Mouse (Mus musculus) gastrocnemius, adult 2 months (tissue): ENCODE results near the gene Ntf5. TPM values are rescaled to one million over a fixed set of nuclear protein-coding genes. Genes with fewer than 3 reads are reported as not detected.

Source experiments
- DNase-seq: peaks from one replicate; pipeline ENCODE4 v3.0.0; 2022
- H3K27ac ChIP-seq: fragments of 200-600 bp; 2 replicates; pipeline ENCODE4 v1.8.1; 2022; ENCODE audit warnings: mild to moderate bottlenecking
- H3K4me3 ChIP-seq: fragments of 200-600 bp; 2 replicates; pipeline ENCODE4 v1.8.1; 2022; ENCODE audit warnings: mild to moderate bottlenecking, moderate library complexity
- CTCF ChIP-seq: fragments of 200-600 bp; IDR thresholded peaks from 2 replicates; pipeline ENCODE4 v1.8.1; 2022; ENCODE audit warnings: antibody characterized with exemption, mild to moderate bottlenecking, moderate library complexity
- intact Hi-C: fragments of 180-260 bp; cut with DNase I; formaldehyde crosslinking; loops from one replicate; pipeline ENCODE4 v1.15.1; 2025
- total RNA-seq, 2 experiments: library from RNA; stranded (reverse); gene quantifications; 2 replicates each; pipeline ENCODE4 v1.2.3; 2021

Ntf5 gene
- total RNA-seq, 2 experiments from 2014 or later = 3.6 to 4.9 TPM

DNA sequence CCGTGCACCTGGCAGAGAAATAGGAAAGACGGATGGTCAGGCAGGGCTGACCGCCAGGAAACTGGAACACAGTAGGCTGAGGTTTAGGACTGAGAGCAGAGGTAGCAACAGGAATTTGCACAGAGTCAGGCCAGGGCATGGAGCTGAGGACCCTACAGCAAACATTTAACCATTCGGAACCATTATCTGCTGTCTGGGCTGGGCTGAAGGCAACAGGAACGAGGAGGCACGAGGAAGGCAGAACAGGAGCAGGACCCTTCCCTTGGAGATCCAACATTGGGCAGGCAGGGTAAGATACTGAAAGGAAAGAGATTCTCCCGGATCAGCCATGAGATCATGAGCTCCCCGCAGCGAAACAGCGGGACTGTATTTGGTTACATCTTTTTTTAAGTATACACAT is 5.7 kb upstream of the Ntf5 start:
- Histone ChIP-seq H3K4me3 (peak overlapping the region; percentile 81), H3K27ac (peak overlapping the region; percentile 98)
- no peak for TF ChIP-seq CTCF
- intact Hi-C loops = no loop called here
- no peak for DNase-seq

- intact Hi-C loops = no loop called here
- DNase-seq = no peak
- TF ChIP-seq CTCF = no peak
- Histone ChIP-seq H3K4me3 (peak overlapping the region; percentile 81), H3K27ac (peak overlapping the region; percentile 98)
Measured at GRCm38 (mm10) chr7:45408351-45408750, 5.1 kb upstream of the Ntf5 start.

DNA sequence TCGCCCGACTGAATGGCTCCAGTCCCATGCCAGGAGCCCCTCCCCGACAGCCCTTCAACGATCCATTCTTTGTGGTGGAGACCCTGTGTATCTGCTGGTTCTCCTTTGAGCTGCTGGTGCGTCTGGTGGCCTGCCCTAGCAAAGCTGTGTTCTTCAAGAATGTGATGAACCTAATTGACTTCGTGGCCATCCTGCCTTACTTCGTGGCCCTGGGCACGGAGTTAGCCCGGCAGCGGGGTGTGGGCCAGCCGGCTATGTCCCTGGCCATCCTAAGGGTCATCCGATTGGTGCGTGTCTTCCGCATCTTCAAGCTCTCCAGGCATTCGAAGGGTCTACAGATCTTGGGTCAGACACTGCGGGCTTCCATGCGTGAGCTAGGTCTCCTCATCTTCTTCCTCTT is 4.5 kb upstream of the Ntf5 start:
- no peak for DNase-seq
- H3K27ac ChIP-seq = peak overlapping the region; percentile 98
- H3K4me3 ChIP-seq = peak overlapping the region; percentile 81
- intact Hi-C loops = no loop called here
- no peak for TF ChIP-seq CTCF

DNA sequence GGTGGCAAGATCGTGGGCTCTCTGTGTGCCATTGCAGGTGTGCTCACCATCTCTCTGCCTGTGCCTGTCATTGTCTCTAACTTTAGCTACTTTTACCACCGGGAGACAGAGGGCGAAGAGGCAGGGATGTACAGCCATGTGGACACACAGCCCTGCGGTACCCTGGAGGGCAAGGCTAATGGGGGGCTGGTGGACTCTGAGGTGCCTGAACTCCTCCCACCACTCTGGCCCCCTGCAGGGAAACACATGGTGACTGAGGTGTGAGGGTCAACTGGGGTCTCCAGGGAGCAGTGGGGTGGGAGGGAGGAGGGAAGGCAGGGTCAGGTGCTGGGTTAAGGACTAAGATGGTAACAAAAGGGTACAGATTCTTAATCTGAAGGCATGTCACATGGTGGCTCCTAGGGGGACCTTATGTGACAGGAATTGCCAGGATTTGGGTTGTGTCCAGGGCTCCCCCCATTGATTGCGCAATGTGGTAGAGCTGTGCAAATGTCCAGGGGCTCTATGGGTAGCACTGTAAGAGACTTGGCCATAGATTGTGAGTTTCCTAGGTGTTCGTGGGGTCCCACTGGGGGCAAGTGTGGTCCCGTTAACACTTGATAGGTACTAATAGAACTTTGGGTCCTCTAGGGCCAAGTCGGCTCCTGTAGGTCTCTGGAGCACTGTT is 3.9 kb upstream of the Ntf5 start:
- peak overlapping the region; percentile 81 for H3K4me3 ChIP-seq
- TF ChIP-seq CTCF = no peak
- peak overlapping the region; percentile 98 for H3K27ac ChIP-seq
- no peak for DNase-seq
- intact Hi-C loops = no loop called here

GRCm38 (mm10) chr7:45412421-45412820 is 1.1 kb upstream of the Ntf5 start:
- peak; percentile 83 for DNase-seq
- intact Hi-C loops = no loop called here

DNA sequence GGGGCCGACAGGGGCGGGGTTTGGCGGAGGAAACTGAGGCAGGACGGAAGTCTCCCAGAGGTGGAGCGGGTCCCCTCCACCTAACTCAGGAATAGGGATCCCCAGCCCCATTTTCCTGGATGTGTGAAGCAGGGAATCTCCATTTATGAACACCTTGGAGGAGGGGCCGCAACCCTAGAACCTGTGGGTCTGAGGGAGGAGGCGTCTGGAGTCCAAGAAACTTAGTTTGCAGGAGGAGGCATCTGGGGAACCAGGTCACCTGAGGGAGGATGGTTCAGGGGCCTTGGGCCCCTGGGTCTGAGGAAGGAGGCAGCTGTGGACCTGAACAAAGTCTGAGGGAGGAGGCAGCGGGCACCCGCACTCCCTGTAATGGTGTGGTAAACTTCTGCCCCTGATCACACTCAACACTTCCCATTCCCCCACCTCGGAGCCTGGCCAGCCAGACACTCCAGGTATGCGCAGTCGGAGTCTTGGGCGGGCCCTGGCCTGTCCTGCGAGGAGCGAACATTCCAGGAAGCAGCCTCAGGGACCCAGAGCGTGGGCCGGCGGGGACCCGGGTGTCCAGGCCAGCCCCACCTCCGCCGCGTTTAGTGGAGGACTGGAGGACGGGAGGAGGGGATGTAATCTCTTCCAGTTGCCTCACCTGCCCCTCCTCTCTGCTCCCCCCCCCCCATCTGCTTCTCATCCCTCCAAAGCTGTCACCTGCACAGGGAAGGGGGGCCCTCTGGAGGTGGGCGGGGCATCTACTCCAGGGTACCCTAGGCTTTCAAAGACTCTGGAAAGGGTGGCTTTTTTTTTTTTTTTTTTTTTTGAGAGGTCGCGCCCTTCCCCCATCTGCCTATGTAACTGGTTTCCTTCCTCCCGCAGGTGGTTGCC is 607 bp downstream of the Ntf5 start:
- TF ChIP-seq CTCF = no peak
- intact Hi-C loops = no loop called here
- no peak for DNase-seq
- Histone ChIP-seq H3K27ac (peak overlapping the region; percentile 98), H3K4me3 (peak overlapping the region; percentile 74)

More at GRCm38 (mm10) chr7:45412421-45412820, 1.1 kb upstream of the Ntf5 start:
- TF ChIP-seq CTCF = no peak
- peak overlapping the region; percentile 98 for H3K27ac ChIP-seq
- H3K4me3 ChIP-seq = peak overlapping the region; percentile 74

- no peak for DNase-seq
- H3K27ac ChIP-seq = no peak overlapping the region
- intact Hi-C loops = no loop called here
- no peak for TF ChIP-seq CTCF
- H3K4me3 ChIP-seq = no peak overlapping the region
Measured at GRCm38 (mm10) chr7:45414740-45415224, 1.3 kb downstream of the Ntf5 start.

DNA sequence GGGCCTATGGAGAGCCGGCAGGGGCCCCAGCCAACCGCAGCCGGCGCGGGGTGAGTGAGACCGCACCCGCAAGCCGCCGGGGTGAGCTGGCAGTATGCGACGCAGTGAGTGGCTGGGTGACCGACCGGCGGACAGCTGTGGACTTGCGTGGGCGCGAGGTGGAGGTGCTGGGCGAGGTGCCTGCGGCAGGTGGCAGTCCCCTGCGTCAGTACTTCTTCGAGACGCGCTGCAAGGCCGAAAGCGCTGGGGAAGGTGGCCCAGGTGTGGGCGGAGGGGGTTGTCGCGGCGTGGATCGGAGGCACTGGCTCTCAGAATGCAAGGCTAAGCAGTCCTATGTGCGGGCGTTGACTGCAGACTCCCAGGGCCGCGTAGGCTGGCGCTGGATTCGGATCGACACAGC is 2.1 kb downstream of the Ntf5 start:
- no peak overlapping the region for H3K4me3 ChIP-seq
- intact Hi-C loops = loop anchor here (2.0 kb wide), 1 partner anchor 15 kb away; no protein-coding TSS in a partner anchor
- no peak overlapping the region for H3K27ac ChIP-seq

DNA sequence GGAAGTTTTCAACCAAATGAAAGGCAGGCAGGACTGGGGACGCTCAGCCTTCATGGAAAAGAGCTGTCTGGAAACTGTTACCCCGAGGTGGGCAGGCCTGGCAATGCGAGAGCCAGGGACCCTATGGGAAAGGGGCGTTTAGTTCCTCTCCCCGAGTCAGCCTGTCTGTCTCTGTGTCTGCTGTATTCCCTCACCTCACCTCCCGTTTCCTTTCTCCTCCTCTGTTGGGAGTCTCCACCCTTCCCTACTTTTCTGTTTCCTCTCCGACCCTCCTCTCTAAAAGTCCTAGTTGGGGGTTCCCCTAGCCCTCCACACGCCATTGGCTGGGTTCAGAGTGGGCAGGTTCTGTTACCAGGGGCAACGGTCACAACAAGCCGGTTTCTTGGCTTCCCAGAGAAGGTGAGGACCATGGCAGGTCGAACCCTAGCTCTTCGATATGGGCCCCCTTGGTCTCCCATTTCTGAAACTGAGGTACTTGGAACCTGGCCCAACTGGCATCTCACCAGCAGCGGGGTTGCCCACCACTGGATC is 4.5 kb downstream of the Ntf5 start:
- no peak for TF ChIP-seq CTCF
- intact Hi-C loops = loop anchor here (2.0 kb wide), 1 partner anchor 13 kb away; no protein-coding TSS in a partner anchor
- H3K27ac ChIP-seq = no peak overlapping the region
- DNase-seq = peak; percentile 5
- no peak overlapping the region for H3K4me3 ChIP-seq

More for the DNA sequence above, 2.1 kb downstream of the Ntf5 start:
- TF ChIP-seq CTCF = no peak
- no peak for DNase-seq

DNA sequence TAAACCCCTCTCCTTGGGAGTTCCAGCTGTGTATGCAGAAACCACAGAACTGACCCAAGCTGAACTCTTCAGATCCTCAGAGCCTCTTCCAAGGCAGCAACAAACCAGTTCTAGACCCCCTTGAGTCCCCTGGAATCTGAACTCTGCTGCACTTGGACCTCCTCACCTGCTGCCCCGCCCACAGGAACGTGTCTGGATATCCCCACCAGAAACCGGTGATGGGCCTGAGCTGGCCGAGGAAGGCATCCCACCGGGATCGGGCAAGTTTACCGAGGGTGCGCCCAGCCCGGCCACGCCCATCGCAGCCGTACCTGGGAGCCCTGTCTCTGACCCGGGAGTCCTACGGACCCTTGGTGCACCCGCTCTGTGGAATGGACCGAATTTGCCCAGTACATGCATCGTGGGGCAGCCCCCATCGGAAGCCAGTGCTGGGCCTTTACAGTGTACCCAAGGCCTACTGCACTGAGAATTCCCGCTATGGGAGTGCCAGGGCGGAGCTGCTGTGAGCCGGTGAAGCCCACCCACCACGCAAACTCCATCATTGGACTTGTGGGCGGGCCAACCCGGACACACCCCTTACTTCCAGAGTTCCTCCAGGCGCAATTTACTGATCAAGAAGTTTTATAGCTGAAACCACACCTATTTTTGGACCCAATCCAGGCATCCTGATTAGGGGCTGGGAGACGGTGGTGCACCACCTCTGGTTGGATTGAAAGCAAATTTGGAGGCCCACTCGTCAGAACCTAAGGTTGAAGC is 6.5 kb downstream of the Ntf5 start:
- TF ChIP-seq CTCF = no peak
- H3K4me3 ChIP-seq = no peak overlapping the region
- intact Hi-C loops = no loop called here
- H3K27ac ChIP-seq = no peak overlapping the region
- no peak for DNase-seq

DNA sequence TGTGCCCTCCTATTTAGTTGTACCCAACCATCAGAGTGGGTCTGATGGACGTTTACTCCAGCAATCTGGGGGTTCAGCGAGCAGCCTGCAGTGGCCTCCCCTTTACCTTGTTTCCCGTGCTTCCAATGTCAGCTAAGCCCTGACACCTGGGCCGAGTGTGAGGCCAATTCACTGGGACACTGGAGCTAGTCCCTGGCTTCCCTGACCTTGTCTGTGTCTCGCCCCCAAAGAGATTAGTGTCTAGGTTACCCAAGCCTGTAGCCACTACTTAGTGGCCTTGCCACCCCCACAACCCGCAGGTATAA is 7.1 kb downstream of the Ntf5 start, which contains the start of gene Lhb:
Lhb (plus strand) TSS at position 206 of the 305 bp plus-strand sequence.
- Histone ChIP-seq H3K27ac (no peak within 1 kb of the TSS), H3K4me3 (no peak within 1 kb of the TSS)
- TF ChIP-seq CTCF = no peak
- no peak for DNase-seq
- intact Hi-C loops = no loop called here

DNA sequence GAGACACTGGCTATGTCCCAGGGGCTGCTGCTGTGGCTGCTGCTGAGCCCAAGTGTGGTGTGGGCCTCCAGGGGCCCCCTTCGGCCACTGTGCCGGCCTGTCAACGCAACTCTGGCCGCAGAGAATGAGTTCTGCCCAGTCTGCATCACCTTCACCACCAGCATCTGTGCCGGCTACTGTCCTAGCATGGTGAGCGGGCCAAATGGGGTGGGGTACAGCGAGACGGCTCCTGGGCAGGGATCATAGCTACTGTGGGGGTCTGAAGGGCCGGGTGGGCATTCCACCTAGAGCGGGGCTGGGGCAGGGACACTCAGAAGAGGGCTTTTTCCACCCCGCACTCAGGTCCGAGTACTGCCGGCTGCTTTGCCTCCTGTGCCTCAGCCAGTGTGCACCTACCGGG is 7.7 kb downstream of the Ntf5 start:
- H3K4me3 ChIP-seq = no peak overlapping the region
- no peak for DNase-seq

More for the DNA sequence above, 7.7 kb downstream of the Ntf5 start:
- TF ChIP-seq CTCF = no peak
- H3K27ac ChIP-seq = no peak overlapping the region
- intact Hi-C loops = no loop called here
